Mouse (Mus musculus) forebrain, embryonic 16.5 days (tissue): ENCODE measurements around the gene Fkbp6. TPM values are rescaled to one million over a fixed set of nuclear protein-coding genes. Genes with fewer than 3 reads are reported as not detected.
"Not testable (repeated sequence)": the region's sequence is repeated elsewhere in the genome, so short reads cannot be mapped to it uniquely, and the experiment has no call there.

Experiments used
- ATAC-seq: fragments of 200-750 bp; cut with Nextera tagmentation; 2 replicates; pipeline ENCODE4 v1.8.0; 2017; ENCODE audit warnings: mild to moderate bottlenecking, moderate library complexity
- H3K27ac ChIP-seq: fragments of 300-500 bp; sonication (generic); 2 replicates; pipeline ENCODE4 v1.5.1; 2014; ENCODE audit warnings: low read length, control low read depth
- H3K27me3 ChIP-seq: fragments of 300-500 bp; sonication (generic); replicated peaks from 2 replicates; pipeline ENCODE4 v1.6.1; 2014; ENCODE audit warnings: low read length; ENCODE audit not compliant: control insufficient read depth, insufficient read depth
- H3K36me3 ChIP-seq: fragments of 300-500 bp; sonication (generic); 2 replicates; pipeline ENCODE4 v1.6.1; 2014; ENCODE audit not compliant: control insufficient read depth, insufficient read depth
- H3K4me1 ChIP-seq: fragments of 300-500 bp; sonication (generic); replicated peaks from 2 replicates; pipeline ENCODE4 v1.6.1; 2014; ENCODE audit warnings: low read length; ENCODE audit not compliant: control insufficient read depth, insufficient read depth
- H3K4me2 ChIP-seq: fragments of 300-500 bp; sonication (generic); 2 replicates; pipeline ENCODE4 v1.6.1; 2014; ENCODE audit warnings: mild to moderate bottlenecking, low read length, control low read depth
- H3K4me3 ChIP-seq: fragments of 300-500 bp; sonication (generic); replicated peaks from 2 replicates; pipeline ENCODE4 v1.5.1; 2014; ENCODE audit warnings: mild to moderate bottlenecking, low read length, control low read depth
- H3K9ac ChIP-seq: fragments of 300-500 bp; sonication (generic); replicated peaks from 2 replicates; pipeline ENCODE4 v1.6.1; 2014; ENCODE audit warnings: low read depth, low read length, control low read depth
- H3K9me3 ChIP-seq: fragments of 300-500 bp; sonication (generic); 2 replicates; pipeline ENCODE4 v1.6.1; 2016; ENCODE audit warnings: low read length; ENCODE audit not compliant: control insufficient read depth
- WGBS: fragments of 180-500 bp; shearing (Covaris S2); extraction: QIAGEN DNeasy Blood & Tissue Kit; methylation state at CpG from one replicate; pipeline ENCODE4 v1.1.7; 2014; 5-methylcytosine and 5-hydroxymethylcytosine counted together
- polyA plus RNA-seq: library from polyadenylated mRNA; unstranded; fragments of >200 nt; fragmentation: Nextera tagmentation; extraction: Ambion mirVana; gene quantifications from 2 replicates; pipeline ENCODE4 v1.2.1, GENCODE M21; 2015

The Fkbp6 gene
- polyA plus RNA-seq, 1 experiment from 2014 or later: not detected

- H3K4me3 ChIP-seq: no peak overlapping the region
- H3K27me3 ChIP-seq: no peaks in the 10 kb centered on the region
- H3K27ac ChIP-seq: no peak overlapping the region
- H3K9me3 ChIP-seq: no peaks in the 10 kb centered on the region
- H3K9ac ChIP-seq: no peak overlapping the region
- ATAC-seq: no peak
- WGBS: 45% methylated on average over 8 of the region's 8 CpGs
- H3K4me1 ChIP-seq: peaks cover 9% of the 10 kb centered on the region
- peaks cover 38% of the 10 kb centered on the region for H3K36me3 ChIP-seq
- no peak overlapping the region for H3K4me2 ChIP-seq
These were observed 25.3 kb upstream of the Fkbp6 start for GRCm38 (mm10) chr5:135375167-135375566.

- Histone ChIP-seq H3K9ac (no peak overlapping the region), H3K4me2 (no peak overlapping the region), H3K4me1 (peaks cover 14% of the 10 kb centered on the region), H3K27me3 (no peaks in the 10 kb centered on the region), H3K36me3 (peaks cover 36% of the 10 kb centered on the region), H3K4me3 (no peak overlapping the region), H3K9me3 (no peaks in the 10 kb centered on the region), H3K27ac (no peak overlapping the region)
- no peak for ATAC-seq
- 95% methylated on average over 5 of the region's 5 CpGs for WGBS
These were observed 23.8 kb upstream of the Fkbp6 start for GRCm38 (mm10) chr5:135373601-135374000.

- H3K27me3 ChIP-seq: no peaks in the 10 kb centered on the region
- no peak overlapping the region for H3K4me2 ChIP-seq
- H3K36me3 ChIP-seq: peaks cover 24% of the 10 kb centered on the region
- no peak for ATAC-seq
- no peak overlapping the region for H3K4me3 ChIP-seq
- no peaks in the 10 kb centered on the region for H3K9me3 ChIP-seq
- WGBS: 94% methylated on average over 13 of the region's 13 CpGs
- H3K27ac ChIP-seq: no peak overlapping the region
- no peak overlapping the region for H3K9ac ChIP-seq
- peaks cover 14% of the 10 kb centered on the region for H3K4me1 ChIP-seq
These were observed 21.4 kb upstream of the Fkbp6 start for GRCm38 (mm10) chr5:135371195-135371594.

GRCm38 (mm10) chr5:135369787-135370654 is 20.2 kb upstream of the Fkbp6 start, which contains the start of gene Nsun5:
Gene Nsun5 (plus strand): TSS chr5:135369953.
- peak within 1 kb of the TSS; percentile 79 for H3K9ac ChIP-seq
- H3K4me2 ChIP-seq: peak within 1 kb of the TSS; percentile 82
- no peaks in the 10 kb centered on the region for H3K27me3 ChIP-seq
- H3K9me3 ChIP-seq: no peaks in the 10 kb centered on the region
- H3K4me1 ChIP-seq: peaks cover 14% of the 10 kb centered on the region
- peak; percentile 77 for ATAC-seq
- H3K27ac ChIP-seq: peak within 1 kb of the TSS; percentile 78
- peak within 1 kb of the TSS; percentile 74 for H3K4me3 ChIP-seq
- WGBS: under 1% methylated on average over 62 of the region's 64 CpGs
- peaks cover 24% of the 10 kb centered on the region for H3K36me3 ChIP-seq

GRCm38 (mm10) chr5:135369196-135369595 is 19.4 kb upstream of the Fkbp6 start:
- H3K9ac ChIP-seq: peak overlapping the region; percentile 79
- peaks cover 14% of the 10 kb centered on the region for H3K4me1 ChIP-seq
- peaks cover 20% of the 10 kb centered on the region for H3K36me3 ChIP-seq
- WGBS: 58% methylated on average over 9 of the region's 9 CpGs
- H3K9me3 ChIP-seq, H3K27ac ChIP-seq, H3K27me3 ChIP-seq: not testable (repeated sequence)
- peak overlapping the region; percentile 82 for H3K4me2 ChIP-seq
- peak; percentile 37; the same call in 1 of the 2 replicates for ATAC-seq
- H3K4me3 ChIP-seq: peak overlapping the region; percentile 74

- no peak overlapping the region for H3K9ac ChIP-seq
- H3K36me3 ChIP-seq: peaks cover 13% of the 10 kb centered on the region
- H3K4me1 ChIP-seq: peaks cover 14% of the 10 kb centered on the region
- ATAC-seq: no peak
- H3K4me3 ChIP-seq: no peak overlapping the region
- no peaks in the 10 kb centered on the region for H3K9me3 ChIP-seq
- H3K4me2 ChIP-seq: no peak overlapping the region
- no peaks in the 10 kb centered on the region for H3K27me3 ChIP-seq
- no peak overlapping the region for H3K27ac ChIP-seq
- 82% methylated on average over 6 of the region's 6 CpGs for WGBS
These were observed 18.5 kb upstream of the Fkbp6 start for GRCm38 (mm10) chr5:135368312-135368711.

- H3K4me3 ChIP-seq: no peak overlapping the region
- no peaks in the 10 kb centered on the region for H3K27me3 ChIP-seq
- H3K4me2 ChIP-seq: no peak overlapping the region
- no peaks in the 10 kb centered on the region for H3K9me3 ChIP-seq
- H3K9ac ChIP-seq: no peak overlapping the region
- no peak for ATAC-seq
- peaks cover 14% of the 10 kb centered on the region for H3K4me1 ChIP-seq
- H3K27ac ChIP-seq: no peak overlapping the region
- 59% methylated on average over 6 of the region's 6 CpGs for WGBS
- H3K36me3 ChIP-seq: peaks cover 9% of the 10 kb centered on the region
These were observed 18.0 kb upstream of the Fkbp6 start for GRCm38 (mm10) chr5:135367841-135368240.

GRCm38 (mm10) chr5:135363540-135363939 is 13.7 kb upstream of the Fkbp6 start:
- Histone ChIP-seq H3K27me3 (no peaks in the 10 kb centered on the region), H3K4me1 (no peaks in the 10 kb centered on the region), H3K9me3 (no peaks in the 10 kb centered on the region), H3K27ac (no peak overlapping the region), H3K36me3 (no peaks in the 10 kb centered on the region), H3K4me2 (no peak overlapping the region), H3K9ac (no peak overlapping the region), H3K4me3 (no peak overlapping the region)
- no peak for ATAC-seq
- WGBS: 26% methylated on average over 12 of the region's 12 CpGs

GRCm38 (mm10) chr5:135362572-135362971 is 12.7 kb upstream of the Fkbp6 start:
- Histone ChIP-seq H3K27me3 (no peaks in the 10 kb centered on the region), H3K4me3 (no peak overlapping the region), H3K36me3 (no peaks in the 10 kb centered on the region), H3K4me2 (no peak overlapping the region), H3K4me1 (no peaks in the 10 kb centered on the region), H3K27ac (no peak overlapping the region), H3K9me3 (0 out of 2 replicates have a peak, but pooled peaks cover 2% of the 10 kb centered on the region), H3K9ac (no peak overlapping the region)
- WGBS: 83% methylated on average over 3 of the region's 3 CpGs
- ATAC-seq: no peak
